Mouse (Mus musculus) MEL (cell line): ENCODE data around the gene Ccsap.

Experiments used
- BHLHE40 ChIP-seq: IDR thresholded peaks from 2 replicates; pipeline ENCODE4 v1.6.1; 2012; ENCODE audit warnings: low read depth, mild to moderate bottlenecking, inconsistent platforms, low read length, improper control_type of control experiment, borderline replicate concordance
- CTCF ChIP-seq, 3 experiments: IDR thresholded peaks in 2 of 3; conservative IDR thresholded peaks in 1 of 3; 2 replicates each; pipeline ENCODE4 v1.5.1; 2011 to 2012; ENCODE audit warnings: low read length in 3 of 3, low read depth in 2 of 3, mild to moderate bottlenecking in 2 of 3, improper control_type of control experiment in 1 of 3, inconsistent platforms in 1 of 3, mixed read lengths in 1 of 3, moderate library complexity in 1 of 3; ENCODE audit not compliant: control insufficient read depth in 1 of 3, insufficient read depth in 1 of 3, poor library complexity in 1 of 3, severe bottlenecking in 1 of 3
- ELF1 ChIP-seq: IDR thresholded peaks from 2 replicates; pipeline ENCODE4 v1.6.1; 2014; ENCODE audit warnings: low read depth, mild to moderate bottlenecking, inconsistent platforms, low read length, improper control_type of control experiment, moderate library complexity
- EP300 ChIP-seq, 2 experiments: IDR thresholded peaks; 2 replicates each; pipeline ENCODE4 v1.6.1; 2011; ENCODE audit warnings: improper control_type of control experiment in 2 of 2, low read length in 2 of 2, low read depth in 1 of 2, mild to moderate bottlenecking in 1 of 2
- MAFK ChIP-seq: IDR thresholded peaks from 2 replicates; pipeline ENCODE4 v1.6.1; 2011; ENCODE audit warnings: low read depth, mild to moderate bottlenecking, low read length, improper control_type of control experiment, borderline replicate concordance
- MXI1 ChIP-seq: IDR thresholded peaks from 2 replicates; pipeline ENCODE4 v1.6.1; 2011; ENCODE audit warnings: mild to moderate bottlenecking, low read depth, low read length, improper control_type of control experiment
- POLR2A ChIP-seq, 2 experiments: IDR thresholded peaks; 2 replicates each; pipeline ENCODE4 v1.6.1; 2011 to 2012; ENCODE audit warnings: low read length in 2 of 2, mild to moderate bottlenecking in 2 of 2, control low read depth in 1 of 2, improper control_type of control experiment in 1 of 2, low read depth in 1 of 2, moderate library complexity in 1 of 2; ENCODE audit not compliant: control insufficient read depth in 1 of 2, insufficient read depth in 1 of 2, poor library complexity in 1 of 2
- TBP ChIP-seq: IDR thresholded peaks from 2 replicates; pipeline ENCODE4 v1.8.0; 2011; ENCODE audit warnings: low read depth, low read length, improper control_type of control experiment
- USF2 ChIP-seq, 2 experiments: IDR thresholded peaks; 2 replicates each; pipeline ENCODE4 v1.6.1; 2011 to 2012; ENCODE audit warnings: improper control_type of control experiment in 2 of 2, low read length in 2 of 2, borderline replicate concordance in 1 of 2, inconsistent platforms in 1 of 2, low read depth in 1 of 2, mild to moderate bottlenecking in 1 of 2; ENCODE audit not compliant: insufficient read depth in 1 of 2

GRCm38 (mm10) chr8:123838496-123838895 lies 21.5 kb downstream of the Ccsap start:
- TF ChIP-seq POLR2A (IDR thresholded peaks at IDR 0.05; ENCODE audit: control insufficient read depth in 1 of 2, insufficient read depth in 1 of 2, low read depth in 1 of 2, low read length in 2 of 2, poor library complexity in 1 of 2) (no peak), CTCF (IDR thresholded peaks at IDR 0.05 in 2 of 3, conservative IDR thresholded peaks at IDR 0.05 in 1 of 3; ENCODE audit: control insufficient read depth in 1 of 3, insufficient read depth in 1 of 3, low read depth in 2 of 3, low read length in 3 of 3, poor library complexity in 1 of 3, severe bottlenecking in 1 of 3) (no peak), MAFK (no peak), TBP (no peak), ELF1 (no peak), EP300 (IDR thresholded peaks at IDR 0.05; ENCODE audit: low read depth in 1 of 2, low read length in 2 of 2) (no peak), MXI1 (0 out of 2 replicates have a peak, but pooled peaks have one; percentile 34), BHLHE40 (no peak), USF2 (IDR thresholded peaks at IDR 0.05; ENCODE audit: borderline replicate concordance in 1 of 2, insufficient read depth in 1 of 2, low read depth in 1 of 2, low read length in 2 of 2) (no peak)
